Mouse (Mus musculus): ENCODE data around the gene Rhoj. TPM values are rescaled to one million over a fixed set of nuclear protein-coding genes. Genes with fewer than 3 reads are reported as not detected.

Gene Rhoj
- 15.7 TPM for polyA plus RNA-seq (2014; fragmentation: Illumina TruSeq; extraction: RNeasy Lipid Tissue Mini Kit (QIAGEN cat#74804); ENCODE audit: low read depth, low replicate concordance)

GRCm38 (mm10) chr12:75307961-75308951 lies at the start of gene Rhoj:
TSS of gene Rhoj (plus strand) at chr12:75308322.

GRCm38 (mm10) chr12:75416681-75417080 lies 108.6 kb downstream of the Rhoj start, which contains the start of gene Gphb5:
TSS of gene Gphb5 (minus strand) at chr12:75416781.

Other genes with a start within 250 kb of the Rhoj start
- gene Kcnh5, start 131.0 kb upstream of the Rhoj start, polyA plus RNA-seq (2014; fragmentation: Illumina TruSeq; extraction: RNeasy Lipid Tissue Mini Kit (QIAGEN cat#74804); ENCODE audit: low read depth, low replicate concordance): 0.49 TPM
- gene Gphb5, start 108.5 kb downstream of the Rhoj start, polyA plus RNA-seq (2014; fragmentation: Illumina TruSeq; extraction: RNeasy Lipid Tissue Mini Kit (QIAGEN cat#74804); ENCODE audit: low read depth, low replicate concordance): not detected